Mouse (Mus musculus): ENCODE measurements around the gene Rgcc.

Gene Rgcc

DNA sequence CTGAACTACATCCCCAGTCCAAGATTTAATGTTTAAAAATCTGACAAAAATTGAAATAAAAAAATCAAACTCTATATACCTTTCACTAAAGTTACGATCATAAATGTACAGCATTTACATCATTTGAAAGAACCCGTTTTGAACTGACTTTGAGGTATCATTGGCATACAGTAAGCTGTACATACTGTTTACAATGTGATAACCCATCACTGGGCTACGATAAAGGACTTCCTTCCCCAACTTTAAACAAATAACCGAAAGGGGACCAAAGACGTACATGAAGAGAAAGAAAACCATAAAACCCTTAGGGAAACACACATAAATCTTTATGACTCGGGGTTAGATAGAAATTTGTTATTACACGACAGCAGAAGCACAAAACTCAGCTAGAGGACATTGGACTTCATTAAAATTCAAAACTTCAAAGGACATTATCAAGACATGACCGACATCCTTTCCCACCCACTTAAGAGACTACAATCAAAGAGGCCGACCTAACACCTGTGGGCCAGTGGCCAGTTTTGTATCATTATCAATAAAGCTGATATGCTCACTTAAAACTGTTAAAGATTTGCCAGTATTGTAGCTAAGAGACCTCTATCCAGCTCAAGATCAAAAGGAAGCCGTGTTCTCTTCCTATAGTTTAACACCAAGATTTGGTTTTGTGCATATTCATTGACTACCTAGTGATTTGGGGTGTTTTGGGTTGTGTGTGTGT, 42.2 kb downstream of the Rgcc start:
- no peak overlapping the region for H3K4me3 ChIP-seq (replicated peaks; ENCODE audit: low read length)
- TF ChIP-seq NANOG (IDR thresholded peaks at IDR 0.05; ENCODE audit: borderline replicate concordance, low read length) (no peak), POU5F1 (IDR thresholded peaks at IDR 0.05; ENCODE audit: borderline replicate concordance, low read length) (no peak), CTCF (conservative IDR thresholded peaks at IDR 0.05; ENCODE audit: low read length) (no peak)
- H3K36me3 ChIP-seq (ENCODE audit: insufficient read depth, low read length): no peaks in the 10 kb centered on the region
- H3K27me3 ChIP-seq (ENCODE audit: insufficient read depth, low read length): 0 out of 2 replicates have a peak, but pooled peaks cover 7% of the 10 kb centered on the region
- no peaks in the 10 kb centered on the region; the same call in 1 of the 2 replicates for H3K4me1 ChIP-seq (replicated peaks; ENCODE audit: low read depth, low read length)
- no peaks in the 10 kb centered on the region for H3K9me3 ChIP-seq (ENCODE audit: low read length)

DNA sequence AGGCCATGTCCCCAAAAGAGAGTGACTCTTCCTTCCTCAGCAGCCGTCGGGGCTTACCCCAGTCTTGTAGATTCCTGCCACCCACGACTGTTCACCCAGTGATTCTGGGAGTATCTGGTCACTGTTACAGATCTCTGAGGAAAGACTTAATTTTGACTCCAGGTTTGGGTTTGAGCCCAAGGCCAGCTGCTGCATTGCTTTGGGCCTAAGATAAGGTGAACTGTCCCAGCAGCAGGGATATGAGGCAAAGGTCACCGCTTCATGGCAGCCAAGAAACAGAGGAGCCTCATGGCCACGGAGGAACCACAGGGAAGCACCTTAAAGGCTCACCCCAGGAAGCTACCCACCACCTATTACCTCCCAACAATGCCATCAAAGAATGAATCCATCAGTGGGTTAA, 44.8 kb downstream of the Rgcc start:
- Histone ChIP-seq H3K9me3 (ENCODE audit: low read length) (no peaks in the 10 kb centered on the region), H3K36me3 (ENCODE audit: insufficient read depth, low read length) (no peaks in the 10 kb centered on the region), H3K4me3 (replicated peaks; ENCODE audit: low read length) (no peak overlapping the region), H3K27me3 (ENCODE audit: insufficient read depth, low read length) (0 out of 2 replicates have a peak, but pooled peaks cover 4% of the 10 kb centered on the region), H3K4me1 (replicated peaks; ENCODE audit: low read depth, low read length) (peaks cover 4% of the 10 kb centered on the region; the same call in 1 of the 2 replicates)
- no peak for TF ChIP-seq NANOG (IDR thresholded peaks at IDR 0.05; ENCODE audit: borderline replicate concordance, low read length)
- TF ChIP-seq CTCF (conservative IDR thresholded peaks at IDR 0.05; ENCODE audit: low read length): no peak
- TF ChIP-seq POU5F1 (IDR thresholded peaks at IDR 0.05; ENCODE audit: borderline replicate concordance, low read length): no peak

DNA sequence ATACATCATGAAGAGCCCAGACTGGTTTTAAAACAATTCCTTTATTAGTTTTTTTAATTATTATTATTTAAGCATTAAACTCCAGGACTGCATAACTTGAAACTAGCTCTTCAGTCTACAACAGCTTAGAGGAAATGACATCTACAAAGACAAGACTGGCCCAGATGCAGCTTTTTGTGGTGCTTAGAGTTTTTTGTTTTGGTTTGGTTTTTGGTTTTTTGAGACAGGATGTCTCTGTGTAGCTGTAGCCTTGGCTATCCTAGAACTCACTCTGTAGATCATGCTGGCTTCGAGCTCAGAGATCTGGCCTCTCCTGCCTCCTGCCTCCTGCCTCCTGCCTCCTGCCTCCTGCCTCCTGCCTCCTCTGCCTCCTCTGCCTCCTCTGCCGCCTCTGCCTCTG, 45.7 kb downstream of the Rgcc start:
- peaks cover 4% of the 10 kb centered on the region; the same call in 1 of the 2 replicates for H3K4me1 ChIP-seq (replicated peaks; ENCODE audit: low read depth, low read length)
- H3K27me3 ChIP-seq (ENCODE audit: insufficient read depth, low read length): 0 out of 2 replicates have a peak, but pooled peaks cover 4% of the 10 kb centered on the region
- no peak overlapping the region for H3K4me3 ChIP-seq (replicated peaks; ENCODE audit: low read length)
- H3K9me3 ChIP-seq (ENCODE audit: low read length): no peaks in the 10 kb centered on the region
- TF ChIP-seq POU5F1 (IDR thresholded peaks at IDR 0.05; ENCODE audit: borderline replicate concordance, low read length): no peak
- no peak for TF ChIP-seq CTCF (conservative IDR thresholded peaks at IDR 0.05; ENCODE audit: low read length)
- no peaks in the 10 kb centered on the region for H3K36me3 ChIP-seq (ENCODE audit: insufficient read depth, low read length)

DNA sequence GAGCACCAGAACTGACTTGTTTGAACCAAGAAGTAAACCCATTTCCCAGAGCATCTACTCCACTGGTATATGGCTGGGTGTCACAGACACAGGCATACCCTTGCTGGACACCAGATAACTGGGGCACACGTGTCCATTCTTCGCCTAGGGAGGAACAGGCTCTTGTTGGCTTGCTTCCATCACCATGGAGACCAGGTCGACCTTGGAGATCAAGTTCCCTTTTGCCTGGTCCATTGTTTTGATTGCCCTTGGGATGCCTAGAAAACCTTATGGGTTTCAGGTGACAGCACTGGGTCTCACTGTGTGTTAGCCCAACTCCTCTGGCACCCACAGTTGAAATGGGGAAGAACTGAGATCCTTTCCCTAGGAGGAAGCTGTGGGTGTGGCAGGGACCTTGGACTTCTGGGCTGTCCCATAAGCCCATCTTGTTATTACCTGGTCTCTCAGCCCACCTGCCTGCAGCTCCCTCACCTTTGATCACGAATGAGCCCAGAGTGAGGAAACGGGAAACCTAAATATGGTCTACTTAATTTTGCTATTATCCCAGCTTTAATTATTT, 49.6 kb downstream of the Rgcc start:
- peaks cover 12% of the 10 kb centered on the region; the same call in 1 of the 2 replicates for H3K4me1 ChIP-seq (replicated peaks; ENCODE audit: low read depth, low read length)
- no peak overlapping the region for H3K4me3 ChIP-seq (replicated peaks; ENCODE audit: low read length)
- H3K9me3 ChIP-seq (ENCODE audit: low read length): peaks cover 11% of the 10 kb centered on the region; the same call in 1 of the 2 replicates
- TF ChIP-seq CTCF (conservative IDR thresholded peaks at IDR 0.05; ENCODE audit: low read length) (no peak), NANOG (IDR thresholded peaks at IDR 0.05; ENCODE audit: borderline replicate concordance, low read length) (no peak)
- H3K36me3 ChIP-seq (ENCODE audit: insufficient read depth, low read length): no peaks in the 10 kb centered on the region
- H3K27me3 ChIP-seq (ENCODE audit: insufficient read depth, low read length): peaks cover 4% of the 10 kb centered on the region

DNA sequence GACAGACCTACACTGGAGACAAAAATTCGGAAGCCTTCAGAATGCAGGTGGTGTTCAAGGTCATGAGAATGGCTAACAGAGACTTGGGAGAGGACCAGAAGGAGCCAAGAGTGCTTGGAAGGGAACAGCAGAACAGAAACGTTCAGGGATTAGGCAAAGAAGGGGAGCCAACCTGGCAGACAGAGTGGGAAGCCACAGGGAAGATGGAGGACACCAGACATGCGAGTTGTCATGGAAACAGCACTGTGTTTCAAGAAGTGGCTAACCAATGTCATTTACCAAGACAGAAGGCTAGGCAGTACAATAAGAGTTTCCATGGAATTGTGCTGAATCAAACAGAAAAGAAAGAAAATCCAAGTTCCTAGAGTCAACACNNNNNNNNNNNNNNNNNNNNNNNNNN, 56.9 kb downstream of the Rgcc start:
- H3K36me3 ChIP-seq (ENCODE audit: insufficient read depth, low read length): no peaks in the 10 kb centered on the region
- no peak overlapping the region for H3K4me3 ChIP-seq (replicated peaks; ENCODE audit: low read length)
- 0 out of 2 replicates have a peak, but pooled peaks cover 6% of the 10 kb centered on the region for H3K9me3 ChIP-seq (ENCODE audit: low read length)
- H3K27me3 ChIP-seq (ENCODE audit: insufficient read depth, low read length): peaks cover 7% of the 10 kb centered on the region
- peaks cover 8% of the 10 kb centered on the region; the same call in 1 of the 2 replicates for H3K4me1 ChIP-seq (replicated peaks; ENCODE audit: low read depth, low read length)
- TF ChIP-seq NANOG (IDR thresholded peaks at IDR 0.05; ENCODE audit: borderline replicate concordance, low read length) (no peak), CTCF (conservative IDR thresholded peaks at IDR 0.05; ENCODE audit: low read length) (no peak), POU5F1 (IDR thresholded peaks at IDR 0.05; ENCODE audit: borderline replicate concordance, low read length) (no peak)

DNA sequence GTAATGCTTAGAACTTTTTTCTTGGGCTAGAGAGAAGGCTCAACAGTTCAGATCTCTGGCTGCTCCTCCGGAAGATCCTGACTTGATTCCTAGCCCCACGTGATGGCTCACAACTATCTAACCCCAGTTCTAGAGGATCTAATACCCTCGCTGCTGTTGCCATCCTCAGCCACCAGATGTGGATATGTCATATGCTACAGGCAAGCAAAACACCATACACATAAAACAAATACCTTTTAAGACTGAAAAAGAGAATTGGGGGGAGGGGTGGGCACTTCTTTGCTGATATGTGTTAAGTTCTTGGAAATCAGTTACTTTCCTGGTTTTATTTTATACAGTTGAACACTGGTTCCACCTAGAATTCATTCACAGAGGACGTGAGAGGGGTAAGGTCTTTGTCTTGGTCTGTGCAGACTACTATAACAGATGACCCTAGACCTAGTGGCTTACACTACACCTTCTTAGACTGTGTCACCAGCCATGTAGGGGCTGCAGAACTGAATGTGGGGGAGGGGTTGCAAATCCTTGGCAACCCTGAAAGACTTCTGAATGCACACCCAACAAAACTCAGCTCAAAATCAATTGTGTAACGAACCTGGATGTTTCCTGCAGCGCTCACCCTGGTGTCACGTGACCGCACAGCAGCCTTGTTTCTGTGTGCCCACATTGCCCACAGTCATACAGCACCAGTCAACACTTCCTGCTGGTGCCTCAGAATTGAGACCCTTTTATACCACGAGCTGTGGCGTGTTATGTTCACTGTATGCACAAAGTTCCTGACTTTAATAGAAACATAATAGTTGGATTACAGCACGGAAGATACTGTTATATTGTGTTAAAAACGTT, 58.2 kb downstream of the Rgcc start:
- TF ChIP-seq POU5F1 (IDR thresholded peaks at IDR 0.05; ENCODE audit: borderline replicate concordance, low read length) (no peak), NANOG (IDR thresholded peaks at IDR 0.05; ENCODE audit: borderline replicate concordance, low read length) (no peak), CTCF (conservative IDR thresholded peaks at IDR 0.05; ENCODE audit: low read length) (no peak)
- peaks cover 3% of the 10 kb centered on the region; the same call in 1 of the 2 replicates for H3K27me3 ChIP-seq (ENCODE audit: insufficient read depth, low read length)
- H3K36me3 ChIP-seq (ENCODE audit: insufficient read depth, low read length): no peaks in the 10 kb centered on the region
- H3K4me1 ChIP-seq (replicated peaks; ENCODE audit: low read depth, low read length): peaks cover 4% of the 10 kb centered on the region
- no peaks in the 10 kb centered on the region for H3K9me3 ChIP-seq (ENCODE audit: low read length)
- H3K4me3 ChIP-seq (replicated peaks; ENCODE audit: low read length): no peak overlapping the region

DNA sequence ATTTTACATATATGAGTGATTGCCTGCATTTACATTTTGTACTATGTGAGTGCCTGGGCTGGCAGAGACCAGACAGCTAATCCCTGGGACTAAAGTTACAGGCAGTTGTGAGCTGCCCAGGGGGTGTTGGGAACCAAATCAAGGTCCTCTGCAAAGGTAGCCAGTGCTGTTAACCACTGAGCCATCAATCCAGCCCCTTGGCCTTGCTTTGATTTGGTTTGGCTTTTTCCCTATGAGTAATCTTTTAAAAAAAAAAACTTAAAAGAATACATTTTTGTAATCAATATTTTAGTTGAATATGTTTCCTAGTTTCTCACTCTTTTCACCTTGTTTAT, 59.1 kb downstream of the Rgcc start:
- peaks cover 3% of the 10 kb centered on the region; the same call in 1 of the 2 replicates for H3K27me3 ChIP-seq (ENCODE audit: insufficient read depth, low read length)
- H3K9me3 ChIP-seq (ENCODE audit: low read length): no peaks in the 10 kb centered on the region
- no peak overlapping the region for H3K4me3 ChIP-seq (replicated peaks; ENCODE audit: low read length)
- peaks cover 9% of the 10 kb centered on the region for H3K4me1 ChIP-seq (replicated peaks; ENCODE audit: low read depth, low read length)
- no peaks in the 10 kb centered on the region for H3K36me3 ChIP-seq (ENCODE audit: insufficient read depth, low read length)
- no peak for TF ChIP-seq POU5F1 (IDR thresholded peaks at IDR 0.05; ENCODE audit: borderline replicate concordance, low read length)
- no peak for TF ChIP-seq NANOG (IDR thresholded peaks at IDR 0.05; ENCODE audit: borderline replicate concordance, low read length)
- TF ChIP-seq CTCF (conservative IDR thresholded peaks at IDR 0.05; ENCODE audit: low read length): no peak

DNA sequence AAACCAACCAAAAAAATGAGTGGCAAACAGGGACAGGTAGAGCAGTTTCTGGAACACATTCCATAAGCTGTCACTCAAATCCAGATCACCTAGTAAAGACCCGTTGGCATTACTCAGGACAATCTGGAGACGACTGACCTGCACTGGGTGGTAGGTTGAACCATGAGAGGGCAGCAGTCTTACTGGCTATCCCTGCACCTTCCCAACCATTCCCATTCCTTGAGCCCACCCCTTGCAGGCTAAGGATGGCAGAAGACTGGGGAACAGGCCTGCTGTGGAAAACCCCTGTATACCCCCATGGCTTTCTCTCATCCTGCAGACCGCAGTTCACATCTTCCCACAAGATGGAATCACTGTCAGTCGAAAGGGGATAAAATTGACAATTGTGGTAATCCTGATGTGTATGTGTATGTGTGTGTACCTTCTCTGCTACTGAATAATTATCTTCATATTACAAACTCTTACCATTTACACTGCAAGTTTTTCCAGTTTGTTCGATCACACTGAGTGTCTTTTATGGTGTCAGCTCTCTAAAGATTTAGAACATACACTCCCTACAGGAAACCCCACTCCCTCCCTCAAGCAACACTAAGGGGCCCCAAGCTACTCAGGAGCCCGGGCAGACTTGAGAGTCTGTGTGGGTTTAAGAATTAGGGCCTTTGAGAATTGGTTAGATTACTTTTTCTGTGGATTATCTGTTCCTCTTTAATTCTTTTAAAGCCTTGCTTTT, 59.6 kb downstream of the Rgcc start:
- H3K4me3 ChIP-seq (replicated peaks; ENCODE audit: low read length): no peak overlapping the region
- TF ChIP-seq CTCF (conservative IDR thresholded peaks at IDR 0.05; ENCODE audit: low read length) (no peak), POU5F1 (IDR thresholded peaks at IDR 0.05; ENCODE audit: borderline replicate concordance, low read length) (no peak), NANOG (IDR thresholded peaks at IDR 0.05; ENCODE audit: borderline replicate concordance, low read length) (no peak)
- peaks cover 10% of the 10 kb centered on the region for H3K4me1 ChIP-seq (replicated peaks; ENCODE audit: low read depth, low read length)
- no peaks in the 10 kb centered on the region for H3K9me3 ChIP-seq (ENCODE audit: low read length)
- peaks cover 3% of the 10 kb centered on the region; the same call in 1 of the 2 replicates for H3K27me3 ChIP-seq (ENCODE audit: insufficient read depth, low read length)
- no peaks in the 10 kb centered on the region for H3K36me3 ChIP-seq (ENCODE audit: insufficient read depth, low read length)
